Mouse (Mus musculus) c-Kit-positive CD71-negative TER-119-negative erythroid progenitor cells, embryonic 14.5 days (primary cell): ENCODE results near the gene Coro2b.
A peak's percentile ranks its signal among the peaks of the same experiment; 100 is the strongest.
"Not testable (repeated sequence)": the region's sequence is repeated elsewhere in the genome, so short reads cannot be mapped to it uniquely, and the experiment has no call there.

Source experiments
- DNase-seq: peaks from one replicate; pipeline ENCODE4 v3.0.0-alpha.2; 2013; ENCODE audit warnings: low read depth

Coro2b gene

GRCm38 (mm10) chr9:62471541-62472189 is 65.2 kb downstream of the Coro2b start:
- no peak for DNase-seq

DNA sequence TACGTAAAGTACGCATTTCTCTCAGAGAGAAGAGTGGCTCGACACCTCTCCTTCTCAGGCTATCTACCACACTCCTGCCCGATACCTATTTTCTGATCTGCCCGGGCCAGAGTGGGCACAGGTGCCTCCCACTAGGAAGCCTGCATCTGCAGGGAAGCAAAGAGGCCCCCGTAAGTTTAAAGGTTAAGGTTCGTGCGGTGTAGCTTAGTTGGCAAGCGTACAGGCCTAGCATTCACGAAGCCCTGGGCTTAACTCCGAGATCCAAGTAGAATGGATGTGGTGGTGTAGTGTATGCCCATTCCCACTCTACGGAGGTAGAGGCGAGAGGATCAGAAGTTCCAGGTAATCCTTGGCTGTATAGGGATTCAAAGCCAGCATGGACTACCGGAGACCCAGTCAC is 65.8 kb downstream of the Coro2b start:
- no peak for DNase-seq

DNA sequence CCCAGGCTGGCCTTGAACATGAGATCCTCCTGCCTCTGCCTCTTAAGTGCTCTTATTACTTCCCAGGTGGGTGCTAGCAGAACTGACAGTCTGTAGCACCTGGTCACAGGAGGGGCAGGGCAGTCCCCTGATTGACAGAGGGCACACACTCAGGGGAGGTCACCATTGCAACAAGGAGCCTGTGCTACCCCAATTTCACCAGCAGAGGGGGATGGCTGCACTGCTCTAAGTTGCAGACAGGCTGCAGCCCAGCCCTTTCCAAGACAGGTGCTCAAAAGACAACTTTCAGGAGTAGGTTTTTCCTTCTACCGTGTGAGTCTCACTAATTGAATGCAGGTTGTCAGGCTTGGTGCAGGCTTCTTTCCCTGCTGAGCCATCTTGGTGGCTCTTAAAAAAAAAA is 66.4 kb downstream of the Coro2b start:
- DNase-seq: peak; percentile 58

GRCm38 (mm10) chr9:62469696-62470095 is 67.1 kb downstream of the Coro2b start:
- DNase-seq: no peak

DNA sequence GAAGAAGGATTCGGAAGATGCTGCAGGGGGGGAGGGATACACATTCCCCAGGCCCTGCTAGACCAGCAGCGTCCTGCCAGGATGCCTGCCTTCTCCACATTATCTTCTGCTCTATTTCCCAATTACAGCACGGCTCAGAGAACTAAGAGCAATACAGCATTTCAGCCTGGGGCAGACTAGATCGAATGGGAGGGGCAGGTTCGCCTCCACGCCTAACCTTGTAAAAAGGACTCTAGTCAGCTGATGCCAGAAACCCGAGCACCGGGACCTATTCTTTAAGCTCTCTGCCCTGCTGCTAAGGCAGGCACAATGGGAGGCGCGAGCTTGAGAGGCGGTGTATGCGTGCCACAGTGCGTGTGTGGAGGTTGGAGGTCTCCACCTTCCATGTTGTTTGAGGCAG is 67.7 kb downstream of the Coro2b start:
- no peak for DNase-seq

DNA sequence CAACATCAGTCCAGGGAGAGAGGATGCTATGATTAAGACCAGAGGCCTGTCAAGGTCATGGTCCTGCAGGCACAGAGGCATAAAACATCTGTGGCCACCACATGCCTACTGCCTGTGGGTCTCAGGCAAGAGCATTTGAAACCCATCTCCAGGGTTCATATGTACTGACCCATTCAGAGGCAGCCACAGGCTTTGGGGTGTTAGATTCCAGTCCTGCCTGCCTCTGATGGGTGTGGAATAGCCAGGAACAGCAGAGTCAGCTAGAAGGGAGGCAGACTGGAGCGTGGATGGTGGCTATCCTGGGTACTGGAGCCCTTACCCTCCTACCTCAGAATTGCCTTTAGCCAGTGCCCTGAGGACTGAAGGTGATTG is 69.4 kb downstream of the Coro2b start:
- no peak for DNase-seq

DNA sequence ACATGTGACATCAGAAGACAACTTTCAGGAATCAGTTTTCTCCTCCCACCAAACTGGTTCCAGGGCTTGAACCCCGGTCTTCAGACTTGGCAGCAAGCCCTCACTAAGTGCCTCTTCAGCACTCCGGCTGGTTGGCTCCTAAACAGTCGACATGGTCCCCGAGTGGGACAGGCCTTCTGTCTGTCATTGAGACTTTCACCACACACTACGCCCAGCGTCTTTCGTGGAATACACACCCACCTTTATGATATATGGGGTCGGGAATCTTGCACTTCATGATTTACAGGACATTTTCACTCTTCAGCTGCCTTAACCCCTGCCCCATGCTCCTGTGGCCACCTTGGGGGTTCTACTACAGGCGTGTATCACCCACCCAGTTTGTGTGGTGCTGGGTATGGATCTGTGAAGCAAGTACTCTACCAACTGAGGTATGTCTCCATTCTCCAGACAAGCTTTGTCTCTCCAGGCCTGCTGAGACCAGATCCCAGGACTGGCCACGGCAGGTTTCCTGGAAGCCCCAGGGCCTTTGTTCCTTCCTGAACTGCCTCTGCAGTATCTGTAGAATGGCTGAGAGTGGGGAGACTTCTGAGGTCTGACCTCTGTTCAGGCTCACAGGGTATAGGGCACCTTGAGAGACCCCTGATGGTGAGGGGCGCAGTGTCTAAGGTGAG is 70.0 kb downstream of the Coro2b start:
- DNase-seq: no peak

DNA sequence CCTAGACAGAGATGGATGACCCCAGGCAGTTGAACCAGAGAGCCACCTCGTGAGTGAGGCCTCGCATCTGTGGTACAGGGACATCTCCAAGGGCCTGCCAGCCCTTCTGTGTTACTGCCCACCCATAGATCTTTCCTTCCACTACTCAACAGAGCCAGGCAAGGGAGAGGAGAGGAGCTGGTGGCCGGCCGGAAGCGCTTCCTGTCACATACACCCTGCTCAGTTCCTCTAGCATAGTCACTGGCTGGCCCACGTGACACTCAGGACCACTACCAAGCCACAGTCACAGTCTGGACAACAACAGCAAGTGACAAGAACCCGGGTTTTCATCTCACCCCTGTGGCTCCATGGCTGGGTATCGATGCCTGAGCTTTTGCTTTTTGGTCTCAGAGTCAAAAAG is 70.8 kb downstream of the Coro2b start:
- DNase-seq: no peak

DNA sequence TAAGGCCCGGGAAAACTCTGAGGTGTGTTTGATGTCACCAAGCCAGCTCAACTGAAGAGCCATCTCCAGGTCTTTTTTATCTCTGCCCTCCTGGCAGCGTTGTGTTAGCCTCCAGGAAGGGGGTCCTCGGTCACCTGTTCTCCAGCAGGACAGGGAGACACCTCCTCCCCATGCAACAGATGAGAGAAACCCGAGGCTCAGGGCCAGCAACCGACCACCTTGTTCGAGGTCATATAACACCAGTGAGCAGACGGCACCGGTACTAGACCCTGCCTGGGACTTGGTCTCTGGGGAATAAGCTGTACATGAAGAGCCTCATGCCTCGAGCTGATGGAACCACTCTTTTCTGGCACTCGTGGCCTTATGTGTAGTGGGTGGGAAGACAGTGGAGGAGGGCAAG is 72.1 kb downstream of the Coro2b start:
- no peak for DNase-seq

GRCm38 (mm10) chr9:62461766-62462165 is 75.1 kb downstream of the Coro2b start:
- DNase-seq: no peak

DNA sequence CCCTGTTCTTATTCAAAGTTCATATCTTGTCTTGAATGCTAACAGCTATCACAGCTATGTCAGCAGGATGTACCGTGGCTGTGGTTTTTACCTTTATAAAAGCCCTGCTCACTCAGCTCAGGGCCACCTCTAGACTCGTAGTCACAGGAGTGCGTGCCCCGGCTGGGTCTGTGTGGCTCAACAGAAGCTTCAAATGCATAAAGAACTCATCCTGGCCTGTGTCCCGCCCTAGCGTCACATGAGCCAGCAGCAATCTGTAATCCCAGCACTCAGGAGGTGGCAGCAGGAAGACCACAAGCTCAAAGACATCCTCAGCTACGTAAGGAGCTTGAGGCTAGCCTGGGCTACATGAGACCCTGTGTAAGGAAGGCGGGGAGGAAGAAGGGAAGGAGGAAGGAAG is 75.7 kb downstream of the Coro2b start:
- DNase-seq: no peak

DNA sequence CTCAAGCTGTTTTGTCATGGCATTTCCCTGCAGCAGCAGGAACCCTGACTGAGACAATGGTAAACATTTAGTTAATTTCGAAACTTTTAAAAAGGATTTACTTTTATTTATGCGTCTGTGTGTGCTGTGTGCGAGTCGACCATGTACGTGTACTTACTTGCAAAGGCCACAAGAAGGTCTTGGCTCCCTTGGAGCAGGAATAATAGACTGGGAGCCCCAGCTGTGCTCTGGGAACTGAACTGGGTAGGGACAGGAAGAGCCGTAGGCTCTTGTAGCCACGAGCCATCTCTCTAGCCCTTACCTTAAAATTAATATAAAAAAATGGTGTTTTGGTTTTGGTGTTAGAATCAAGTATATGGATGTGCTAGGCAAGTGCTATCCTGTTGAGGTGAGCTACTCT is 76.8 kb downstream of the Coro2b start:
- DNase-seq: no peak

GRCm38 (mm10) chr9:62458457-62458856 is 78.4 kb downstream of the Coro2b start:
- DNase-seq: no peak

- DNase-seq: no peak
Observed at GRCm38 (mm10) chr9:62456015-62456414, 80.8 kb downstream of the Coro2b start.

DNA sequence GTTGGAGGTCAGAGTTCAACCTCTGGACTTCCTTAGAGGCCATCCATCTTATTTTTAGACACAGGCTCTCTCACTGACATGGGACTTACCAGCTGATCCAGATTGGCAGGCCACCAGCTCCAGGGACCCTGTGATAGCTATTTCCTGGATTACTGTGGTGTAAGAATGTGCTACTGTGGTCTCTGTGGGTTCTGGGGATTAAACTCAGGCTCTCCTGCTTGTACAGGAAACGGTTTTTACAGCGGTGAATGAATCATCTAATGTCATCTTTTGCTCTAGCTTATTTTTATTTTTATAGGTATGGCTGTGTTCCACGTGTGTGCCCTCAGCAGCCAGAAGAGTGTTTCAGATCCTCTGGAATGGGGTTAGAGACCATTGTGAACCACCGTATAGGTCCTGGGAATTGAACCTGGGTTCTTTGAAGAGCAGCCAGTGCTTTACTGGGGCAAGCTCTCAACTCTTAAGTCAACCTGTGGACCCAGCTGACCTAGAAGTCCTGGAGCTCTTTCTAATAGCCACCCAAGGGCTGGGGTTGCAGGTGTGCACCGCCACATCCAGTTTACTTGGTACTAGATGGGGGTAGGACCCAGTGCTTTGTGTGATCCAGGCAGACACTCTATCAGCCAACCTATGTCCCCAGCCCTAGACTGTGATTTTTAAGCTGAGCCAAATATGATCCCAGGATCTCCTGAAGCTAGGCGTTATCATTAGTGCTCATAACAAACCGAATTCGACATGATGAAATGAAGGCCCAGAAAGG is 81.5 kb downstream of the Coro2b start:
- DNase-seq: no peak

DNA sequence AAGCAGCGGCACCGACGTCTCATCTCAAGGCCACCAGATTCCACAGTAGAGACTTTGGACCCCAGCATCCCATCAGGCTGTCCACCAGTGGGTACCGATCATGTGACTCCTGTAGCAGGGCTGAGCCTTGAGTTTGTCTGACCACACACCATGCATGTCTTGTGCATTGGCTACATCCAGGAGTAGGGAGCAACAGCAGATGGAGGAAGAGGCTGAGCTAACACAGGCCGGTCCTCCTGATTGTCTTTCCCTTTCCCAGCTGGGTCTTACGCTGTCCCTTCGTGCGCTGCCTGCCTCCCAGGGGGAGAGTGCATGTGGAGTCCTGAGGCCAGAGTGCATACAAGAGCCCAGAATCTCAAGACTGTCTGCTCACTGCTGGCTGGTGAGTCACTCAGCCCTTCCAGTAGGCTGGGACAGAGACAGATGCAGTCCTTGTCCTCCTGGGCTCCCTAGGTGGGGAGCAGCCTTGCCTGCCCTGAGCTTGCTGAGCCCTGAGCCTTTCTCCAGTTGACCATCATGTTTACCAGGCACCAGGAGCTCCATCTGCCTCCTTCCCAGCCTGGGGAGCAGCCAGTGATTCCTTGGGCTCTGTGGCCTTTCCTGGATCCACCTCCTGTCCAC is 84.4 kb downstream of the Coro2b start:
- no peak for DNase-seq

GRCm38 (mm10) chr9:62451585-62452372 is 85.1 kb downstream of the Coro2b start:
- no peak for DNase-seq

GRCm38 (mm10) chr9:62450862-62451261 is 86.0 kb downstream of the Coro2b start:
- no peak for DNase-seq

DNA sequence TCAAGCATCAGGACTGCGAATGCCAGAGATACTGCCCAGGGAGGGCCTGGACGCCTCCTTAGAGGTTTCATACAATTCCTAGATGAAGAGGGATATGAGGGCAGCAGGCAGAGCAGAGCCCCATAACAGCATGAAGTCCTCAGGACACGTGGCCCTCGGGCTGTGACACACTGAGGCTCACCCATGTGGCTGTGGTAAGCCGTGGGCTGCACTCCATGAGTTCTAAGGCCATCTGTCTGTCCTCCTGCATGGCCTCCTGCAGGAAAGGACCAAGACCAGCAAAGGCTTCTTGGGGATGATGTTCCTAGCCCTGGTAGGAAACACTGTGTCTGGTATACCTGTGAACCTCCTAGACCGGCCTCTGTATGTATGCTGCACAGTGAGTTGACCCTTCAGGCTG is 86.5 kb downstream of the Coro2b start:
- no peak for DNase-seq

GRCm38 (mm10) chr9:62447337-62447736 is 89.5 kb downstream of the Coro2b start:
- not testable (repeated sequence) for DNase-seq

DNA sequence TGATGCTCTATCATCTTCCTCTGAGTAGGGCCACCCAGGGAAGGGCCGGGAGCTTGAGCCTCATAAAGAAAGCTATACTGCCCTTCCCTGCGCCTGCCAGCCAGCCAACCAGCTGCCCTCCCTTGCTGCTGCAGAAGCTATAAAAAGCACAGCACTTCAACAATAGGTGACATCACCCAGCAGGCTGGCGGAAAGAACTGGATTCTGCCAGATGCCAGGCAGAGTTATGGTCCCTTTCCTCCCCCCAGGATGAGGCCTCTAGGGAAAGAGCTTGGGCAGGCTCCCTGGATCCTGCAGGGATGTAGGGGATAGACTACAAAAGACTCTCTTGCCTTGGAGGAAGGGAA is 98.1 kb downstream of the Coro2b start:
- no peak for DNase-seq

- no peak for DNase-seq
Observed at GRCm38 (mm10) chr9:62438085-62438754, 98.6 kb downstream of the Coro2b start.
